In the genomic region with DNA sequence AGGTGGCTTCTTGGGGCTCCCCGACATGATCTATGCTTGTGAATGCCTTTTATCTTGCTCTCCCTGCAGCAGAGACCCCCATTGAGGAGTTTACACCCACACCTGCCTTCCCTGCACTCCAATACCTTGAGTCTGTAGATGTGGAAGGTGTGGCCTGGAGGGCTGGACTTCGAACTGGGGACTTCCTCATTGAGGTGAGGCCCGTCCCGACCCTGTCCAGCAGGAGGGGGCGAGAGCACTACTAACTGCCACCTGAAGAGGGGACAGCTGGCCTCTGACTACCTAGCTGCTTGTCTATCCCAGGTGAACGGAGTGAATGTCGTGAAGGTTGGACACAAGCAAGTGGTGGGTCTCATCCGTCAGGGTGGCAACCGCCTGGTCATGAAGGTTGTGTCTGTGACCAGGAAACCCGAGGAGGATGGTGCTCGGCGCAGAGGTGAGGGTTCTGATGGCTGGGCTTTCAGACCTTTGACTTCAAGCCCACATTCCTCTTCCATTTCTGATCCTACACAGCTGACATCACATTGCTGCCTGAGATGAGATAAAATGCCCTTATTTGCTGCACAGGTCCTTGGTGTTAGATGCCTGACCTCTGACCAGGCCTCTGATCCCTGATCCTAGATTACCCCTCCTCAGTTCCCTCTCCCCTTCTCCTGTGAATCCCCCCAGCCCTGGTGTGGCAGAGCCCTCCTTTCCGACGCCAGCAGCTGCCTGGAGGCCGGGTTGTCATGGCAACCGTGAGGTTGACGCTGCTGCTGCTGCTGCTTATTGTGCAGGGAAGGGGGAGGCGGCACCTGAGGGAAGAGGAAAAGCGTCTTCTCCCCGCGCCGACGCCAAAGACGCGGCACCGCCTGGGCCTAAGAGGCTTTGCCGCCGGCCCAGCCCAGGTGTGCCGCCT, we compare ENCODE assay signal across 9 mouse cellular contexts. TPM values are rescaled to one million over a fixed set of nuclear protein-coding genes. Genes with fewer than 3 reads are reported as not detected.
A peak's percentile ranks its signal among the peaks of the same experiment; 100 is the strongest.
DNase-seq lines count a peak whose midpoint lies in the region; ATAC-seq lines count a peak whose summit lies in the region.
"Had no signal": no experiment of that assay in that cellular context is flagged by ENCODE, and none has a peak within 500 bp of the region (broad histone marks: within the 10 kb centered on the region; RNA-seq: fewer than 3 reads in every experiment).

No protein-coding gene starts in this region.

- no peak overlapping the region for H3K27ac ChIP-seq in liver, embryonic 12.5 days
- no peak overlapping the region for H3K27ac ChIP-seq in embryonic facial prominence, embryonic 13.5 days
- no peak overlapping the region for H3K27ac ChIP-seq in intestine, embryonic 15.5 days
- peak overlapping the region; percentile 32 for H3K27ac ChIP-seq in midbrain, embryonic 11.5 days (ENCODE audit: low read depth, low read length)
- H3K27ac ChIP-seq: liver, embryonic 15.5 days had no signal

- no peaks in the 10 kb centered on the region for H3K9me3 ChIP-seq in liver, embryonic 12.5 days (replicated peaks)
- no peaks in the 10 kb centered on the region for H3K9me3 ChIP-seq in embryonic facial prominence, embryonic 13.5 days
- no peaks in the 10 kb centered on the region for H3K9me3 ChIP-seq in intestine, embryonic 15.5 days
- no peaks in the 10 kb centered on the region for H3K9me3 ChIP-seq in midbrain, embryonic 11.5 days (ENCODE audit: control insufficient read depth, low read length)
- H3K9me3 ChIP-seq: liver, embryonic 15.5 days had no signal

- WGBS in liver, embryonic 12.5 days (ENCODE audit: insufficient replicate concordance) = 59% methylated on average over 29 of the region's 29 CpGs
- 20% methylated on average over 29 of the region's 29 CpGs for WGBS in embryonic facial prominence, embryonic 13.5 days
- 28% methylated on average over 29 of the region's 29 CpGs for WGBS in intestine, embryonic 15.5 days
- 19% methylated on average over 29 of the region's 29 CpGs for WGBS in midbrain, embryonic 11.5 days

- H3K27me3 ChIP-seq in liver, embryonic 12.5 days (replicated peaks) = no peaks in the 10 kb centered on the region
- H3K27me3 ChIP-seq in embryonic facial prominence, embryonic 13.5 days = no peaks in the 10 kb centered on the region; the same call in 1 of the 2 replicates
- no peaks in the 10 kb centered on the region for H3K27me3 ChIP-seq in intestine, embryonic 15.5 days (replicated peaks)
- H3K27me3 ChIP-seq in midbrain, embryonic 11.5 days (ENCODE audit: control insufficient read depth, insufficient read depth, low read length) = no peaks in the 10 kb centered on the region
- H3K27me3 ChIP-seq: liver, embryonic 15.5 days had no signal

- H3K4me3 ChIP-seq in liver, embryonic 12.5 days = no peak overlapping the region
- H3K4me3 ChIP-seq in embryonic facial prominence, embryonic 13.5 days = peak overlapping the region; percentile 27
- H3K4me3 ChIP-seq in intestine, embryonic 15.5 days (replicated peaks) = no peak overlapping the region; the same call in 1 of the 2 replicates
- peak overlapping the region; percentile 32 for H3K4me3 ChIP-seq in midbrain, embryonic 11.5 days (ENCODE audit: low read depth, low read length)
- H3K4me3 ChIP-seq: liver, embryonic 15.5 days had no signal

- H3K4me2 ChIP-seq in liver, embryonic 12.5 days = no peak overlapping the region
- H3K4me2 ChIP-seq in embryonic facial prominence, embryonic 13.5 days = peak overlapping the region; percentile 50
- H3K4me2 ChIP-seq in intestine, embryonic 15.5 days (replicated peaks) = peak overlapping the region; percentile 41
- peak overlapping the region; percentile 57 for H3K4me2 ChIP-seq in midbrain, embryonic 11.5 days
- H3K4me2 ChIP-seq: liver, embryonic 15.5 days had no signal

- DNase-seq in liver = peak; percentile 30
- peak; percentile 93 for DNase-seq in midbrain, embryonic 11.5 days (ENCODE audit: low spot score, missing footprints)
- peak; percentile 89 for DNase-seq in telencephalon, adult 2 months (ENCODE audit: low read depth, low spot score)
- no peak for DNase-seq in urinary bladder, adult 2 months (ENCODE audit: low spot score)
- no peak for DNase-seq in adrenal gland, adult 18-20 months (ENCODE audit: low spot score in 2 of 2)

- H3K9ac ChIP-seq in liver, embryonic 12.5 days = no peak overlapping the region
- H3K9ac ChIP-seq in embryonic facial prominence, embryonic 13.5 days = peak overlapping the region; percentile 61
- H3K9ac ChIP-seq in intestine, embryonic 15.5 days = peak overlapping the region; percentile 8; the same call in 1 of the 2 replicates
- peak overlapping the region; percentile 61 for H3K9ac ChIP-seq in midbrain, embryonic 11.5 days (ENCODE audit: low read length)
- H3K9ac ChIP-seq: liver, embryonic 15.5 days had no signal

- no peak for ATAC-seq in liver, embryonic 12.5 days
- peak; percentile 9; the same call in 1 of the 2 replicates for ATAC-seq in embryonic facial prominence, embryonic 13.5 days (ENCODE audit: insufficient number of reproducible peaks, insufficient read depth, low FRiP score, low TSS enrichment, low read depth)
- ATAC-seq in intestine, embryonic 15.5 days = peak; percentile 78
- ATAC-seq in midbrain, embryonic 11.5 days (ENCODE audit: low FRiP score) = peak; percentile 86

- peaks cover 20% of the 10 kb centered on the region for H3K36me3 ChIP-seq in liver, embryonic 12.5 days
- peaks cover 12% of the 10 kb centered on the region; the same call in 1 of the 2 replicates for H3K36me3 ChIP-seq in embryonic facial prominence, embryonic 13.5 days
- H3K36me3 ChIP-seq in intestine, embryonic 15.5 days = no peaks in the 10 kb centered on the region
- no peaks in the 10 kb centered on the region for H3K36me3 ChIP-seq in midbrain, embryonic 11.5 days (ENCODE audit: control insufficient read depth, insufficient read depth, low read length)
- H3K36me3 ChIP-seq: liver, embryonic 15.5 days had no signal

- no peaks in the 10 kb centered on the region for H3K4me1 ChIP-seq in liver, embryonic 12.5 days
- peaks cover 14% of the 10 kb centered on the region for H3K4me1 ChIP-seq in embryonic facial prominence, embryonic 13.5 days
- H3K4me1 ChIP-seq in intestine, embryonic 15.5 days (replicated peaks) = 0 out of 2 replicates have a peak, but pooled peaks cover 3% of the 10 kb centered on the region
- peaks cover 14% of the 10 kb centered on the region for H3K4me1 ChIP-seq in midbrain, embryonic 11.5 days (ENCODE audit: control insufficient read depth, insufficient read depth, low read length)
- H3K4me1 ChIP-seq: liver, embryonic 15.5 days had no signal

RNA-seq across cellular contexts. Expression of gene Shank3, which starts 32.9 kb away (rescaled TPM):
- polyA plus RNA-seq in liver, embryonic 12.5 days (2016; fragmentation: Nextera tagmentation; extraction: Ambion mirVana) = 0.81 and 1.4 TPM in 2 replicates
- 2.2 and 2.9 TPM in 2 replicates for polyA plus RNA-seq in embryonic facial prominence, embryonic 13.5 days (2015; fragmentation: Nextera tagmentation; extraction: Ambion mirVana)
- polyA plus RNA-seq in intestine, embryonic 15.5 days (2015; fragmentation: Nextera tagmentation; extraction: Ambion mirVana) = 1.2 and 1.3 TPM in 2 replicates
- polyA plus RNA-seq in midbrain, embryonic 11.5 days (2014; fragmentation: Nextera tagmentation; extraction: Ambion mirVana) = 2.2 TPM in 2 replicates
- polyA plus RNA-seq in urinary bladder, adult 2 months (2012; rRNA removed) = 7.1 and 8.8 TPM in 2 replicates
- total RNA-seq in adrenal gland, adult 18-20 months (2021) = 10 to 100 TPM; 28.8 to 32.5 TPM

RNA-seq across cellular contexts. Expression of gene Acr, which starts 35.9 kb away (rescaled TPM):
- not detected in 2 replicates for polyA plus RNA-seq in liver, embryonic 12.5 days (2016; fragmentation: Nextera tagmentation; extraction: Ambion mirVana)
- 0.35 and 0.48 TPM in 2 replicates for polyA plus RNA-seq in embryonic facial prominence, embryonic 13.5 days (2015; fragmentation: Nextera tagmentation; extraction: Ambion mirVana)
- not detected in 2 replicates for polyA plus RNA-seq in intestine, embryonic 15.5 days (2015; fragmentation: Nextera tagmentation; extraction: Ambion mirVana)
- 0.42 and 0.43 TPM in 2 replicates for polyA plus RNA-seq in midbrain, embryonic 11.5 days (2014; fragmentation: Nextera tagmentation; extraction: Ambion mirVana)
- polyA plus RNA-seq in urinary bladder, adult 2 months (2012; rRNA removed) = 0.63 and 0.71 TPM in 2 replicates
- not detected for total RNA-seq in adrenal gland, adult 18-20 months (2021)
- polyA plus RNA-seq: liver, embryonic 15.5 days had no signal

RNA-seq across cellular contexts. Expression of gene Arsa, which starts 55.0 kb away (rescaled TPM):
- polyA plus RNA-seq in liver, embryonic 12.5 days (2016; fragmentation: Nextera tagmentation; extraction: Ambion mirVana) = 6.6 and 7.0 TPM in 2 replicates
- polyA plus RNA-seq in embryonic facial prominence, embryonic 13.5 days (2015; fragmentation: Nextera tagmentation; extraction: Ambion mirVana) = 20.8 and 22.9 TPM in 2 replicates
- 22.5 and 26.0 TPM in 2 replicates for polyA plus RNA-seq in intestine, embryonic 15.5 days (2015; fragmentation: Nextera tagmentation; extraction: Ambion mirVana)
- polyA plus RNA-seq in midbrain, embryonic 11.5 days (2014; fragmentation: Nextera tagmentation; extraction: Ambion mirVana) = 7.4 and 9.4 TPM in 2 replicates
- 35.4 TPM in 2 replicates for polyA plus RNA-seq in urinary bladder, adult 2 months (2012; rRNA removed)
- 10 to 100 TPM; 18.2 to 26.5 TPM for total RNA-seq in adrenal gland, adult 18-20 months (2021)

RNA-seq across cellular contexts. Expression of gene Rabl2, which starts 59.4 kb away (rescaled TPM):
- polyA plus RNA-seq in liver, embryonic 12.5 days (2016; fragmentation: Nextera tagmentation; extraction: Ambion mirVana) = 10.3 and 11.2 TPM in 2 replicates
- polyA plus RNA-seq in embryonic facial prominence, embryonic 13.5 days (2015; fragmentation: Nextera tagmentation; extraction: Ambion mirVana) = 51.5 and 54.8 TPM in 2 replicates
- polyA plus RNA-seq in intestine, embryonic 15.5 days (2015; fragmentation: Nextera tagmentation; extraction: Ambion mirVana) = 29.9 and 30.7 TPM in 2 replicates
- 84.3 and 87.3 TPM in 2 replicates for polyA plus RNA-seq in midbrain, embryonic 11.5 days (2014; fragmentation: Nextera tagmentation; extraction: Ambion mirVana)
- polyA plus RNA-seq in urinary bladder, adult 2 months (2012; rRNA removed) = 22.2 and 26.8 TPM in 2 replicates
- total RNA-seq in adrenal gland, adult 18-20 months (2021) = 1 to 10 TPM; 9.2 to 9.9 TPM

Comparison
In these comparisons a context has a peak if more than half of its experiments do, and no peak if none do; other contexts are left out.
1. DNase-seq: peak in liver (single experiment), midbrain, embryonic 11.5 days (single experiment) and telencephalon, adult 2 months (single experiment); none in urinary bladder, adult 2 months (single experiment) and adrenal gland, adult 18-20 months (0 of 2).
2. H3K4me3 ChIP-seq: peak in embryonic facial prominence, embryonic 13.5 days (single experiment) and midbrain, embryonic 11.5 days (single experiment); none in liver, embryonic 12.5 days (single experiment) and intestine, embryonic 15.5 days (single experiment).